Mouse (Mus musculus) bone marrow, adult 2 months (tissue): ENCODE data around the gene Ap1m2. TPM values are rescaled to one million over a fixed set of nuclear protein-coding genes. Genes with fewer than 3 reads are reported as not detected.

Experiments
- H3K27ac ChIP-seq: fragments of 200-500 bp; 2 replicates; pipeline ENCODE4 v1.5.1; 2012; ENCODE audit warnings: low read depth, mild to moderate bottlenecking, control low read depth, inconsistent platforms, low read length; ENCODE audit not compliant: control insufficient read depth, poor library complexity, insufficient read depth
- H3K4me1 ChIP-seq: fragments of 200-500 bp; 2 replicates; pipeline ENCODE4 v1.6.1; 2011; ENCODE audit warnings: low read length; ENCODE audit not compliant: control insufficient read depth, insufficient read depth
- H3K4me3 ChIP-seq: fragments of 200-500 bp; replicated peaks from 2 replicates; pipeline ENCODE3; 2011; ENCODE audit warnings: mild to moderate bottlenecking, low read depth, low read length, control low read depth; ENCODE audit not compliant: control insufficient read depth
- CTCF ChIP-seq: fragments of 200-500 bp; IDR thresholded peaks from 2 replicates; pipeline ENCODE4 v1.5.1; 2011; ENCODE audit warnings: low read length, control low read depth; ENCODE audit not compliant: control insufficient read depth, insufficient read depth
- POLR2A ChIP-seq: fragments of 200-500 bp; IDR thresholded peaks from 2 replicates; pipeline ENCODE4 v1.6.1; 2011; ENCODE audit warnings: low read depth, mild to moderate bottlenecking, control low read depth, low read length, borderline replicate concordance; ENCODE audit not compliant: control insufficient read depth
- WGBS: fragments of 180-500 bp; shearing (Covaris S2); methylation state at CpG from one replicate; pipeline ENCODE4 v1.1.7; 2018; 5-methylcytosine and 5-hydroxymethylcytosine counted together
- polyA plus RNA-seq: library from polyadenylated mRNA; stranded (reverse); fragments of >200 nt; gene quantifications from 2 replicates; pipeline ENCODE4 v1.2.4, GENCODE M21; 2011; ENCODE audit warnings: low replicate concordance; ENCODE audit not compliant: missing spikeins, insufficient read depth, insufficient read length

Gene Ap1m2
- 1.8 TPM in 1 of 2 replicates, not detected in the other for polyA plus RNA-seq

DNA sequence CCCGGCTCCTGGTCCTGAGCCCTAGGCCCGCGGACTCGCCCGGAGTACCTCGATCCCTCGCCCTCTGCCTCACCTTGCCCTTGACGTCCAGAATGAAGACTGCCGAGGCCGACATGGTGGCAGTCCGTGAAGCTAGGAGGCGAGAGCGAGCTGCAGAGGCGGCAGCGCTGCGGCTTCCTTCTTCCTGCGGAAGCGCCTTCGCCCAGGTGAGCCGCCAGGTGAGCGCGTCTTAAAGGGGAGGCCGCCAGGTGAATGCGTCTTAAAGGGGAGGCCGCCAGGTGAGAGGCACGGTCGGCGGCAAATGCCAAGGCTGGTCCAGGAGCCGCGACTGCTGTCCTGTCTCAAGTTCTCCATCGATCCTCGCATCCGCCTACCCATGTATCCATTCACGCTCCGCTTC is at the start of gene Ap1m2:
Ap1m2 (minus strand) TSS at position 204 of the 400 bp plus-strand sequence.
- H3K4me3 ChIP-seq = no peak within 1 kb of the TSS
- WGBS = 55% methylated on average over 35 of the region's 35 CpGs

DNA sequence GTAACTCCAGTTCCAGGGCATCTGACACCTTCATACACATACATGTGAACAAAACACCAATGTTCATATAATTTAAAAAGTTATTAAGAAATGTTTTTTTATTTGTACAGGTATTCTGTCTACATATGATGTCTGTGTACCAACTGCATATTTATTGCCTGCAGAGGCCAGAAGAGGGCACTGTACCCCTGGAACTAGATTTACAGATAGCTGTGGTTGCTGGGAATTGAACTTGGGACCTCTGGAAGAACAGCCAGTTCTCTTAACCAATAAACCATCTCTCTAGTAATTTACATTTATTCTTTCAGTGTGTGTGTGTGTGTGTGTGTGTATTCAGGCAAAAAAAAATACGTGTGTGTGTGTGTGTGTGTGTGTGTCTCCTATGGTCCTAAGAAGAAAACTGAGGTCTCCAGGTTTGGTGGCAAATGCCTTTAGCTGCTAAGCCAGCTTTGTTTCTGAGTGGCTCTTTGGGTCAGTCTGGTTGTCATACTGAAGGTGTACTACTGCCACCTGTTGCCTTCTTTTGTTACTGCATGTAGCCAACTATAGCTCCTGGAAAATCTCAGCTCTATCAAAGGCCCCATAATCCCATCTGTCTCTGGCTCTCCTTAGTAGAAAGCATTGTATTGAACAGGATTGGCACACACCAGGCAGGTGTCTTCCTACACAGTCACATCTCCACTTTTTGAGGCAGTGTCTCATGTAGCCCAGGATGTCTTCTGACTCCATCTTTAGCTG is 45.0 kb upstream of the Ap1m2 start:
- no peaks in the 10 kb centered on the region for H3K4me1 ChIP-seq
- no peak overlapping the region for H3K27ac ChIP-seq
- TF ChIP-seq POLR2A (no peak), CTCF (peak; percentile 22; the same call in 1 of the 2 replicates)
- no peak overlapping the region for H3K4me3 ChIP-seq
- WGBS = 0% methylated on average over 1 of the region's 1 CpGs

More for the DNA sequence above, at the start of gene Ap1m2:
- no peak within 1 kb of the TSS for H3K27ac ChIP-seq
- peaks cover 2% of the 10 kb centered on the region; the same call in 1 of the 2 replicates for H3K4me1 ChIP-seq
- TF ChIP-seq POLR2A (no peak), CTCF (no peak)

- WGBS = 89% methylated on average over 6 of the region's 6 CpGs
- Histone ChIP-seq H3K27ac (no peak overlapping the region), H3K4me1 (no peaks in the 10 kb centered on the region), H3K4me3 (no peak overlapping the region)
- TF ChIP-seq CTCF (no peak), POLR2A (no peak)
Measured at GRCm38 (mm10) chr9:21354796-21355195, 42.7 kb upstream of the Ap1m2 start.

DNA sequence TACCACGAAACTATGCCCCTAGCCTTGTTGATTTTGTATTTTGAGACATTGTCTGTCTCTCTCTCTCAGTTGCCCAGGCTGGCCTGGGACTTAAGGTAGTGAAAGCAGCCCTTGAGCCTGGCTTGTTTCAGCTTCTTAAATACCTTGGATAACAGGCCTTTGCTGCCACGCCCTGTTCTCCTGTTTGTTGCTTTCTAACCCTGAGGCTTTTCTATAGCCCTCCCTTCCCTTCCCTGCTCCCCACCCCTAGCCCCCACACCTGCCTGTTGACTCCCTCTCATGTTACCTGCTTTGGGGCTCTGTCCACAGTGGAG is 41.2 kb upstream of the Ap1m2 start:
- 64% methylated on average over 2 of the region's 2 CpGs for WGBS
- no peak overlapping the region for H3K27ac ChIP-seq
- no peak overlapping the region for H3K4me3 ChIP-seq
- TF ChIP-seq POLR2A (no peak), CTCF (no peak)
- peaks cover under 1% of the 10 kb centered on the region for H3K4me1 ChIP-seq

DNA sequence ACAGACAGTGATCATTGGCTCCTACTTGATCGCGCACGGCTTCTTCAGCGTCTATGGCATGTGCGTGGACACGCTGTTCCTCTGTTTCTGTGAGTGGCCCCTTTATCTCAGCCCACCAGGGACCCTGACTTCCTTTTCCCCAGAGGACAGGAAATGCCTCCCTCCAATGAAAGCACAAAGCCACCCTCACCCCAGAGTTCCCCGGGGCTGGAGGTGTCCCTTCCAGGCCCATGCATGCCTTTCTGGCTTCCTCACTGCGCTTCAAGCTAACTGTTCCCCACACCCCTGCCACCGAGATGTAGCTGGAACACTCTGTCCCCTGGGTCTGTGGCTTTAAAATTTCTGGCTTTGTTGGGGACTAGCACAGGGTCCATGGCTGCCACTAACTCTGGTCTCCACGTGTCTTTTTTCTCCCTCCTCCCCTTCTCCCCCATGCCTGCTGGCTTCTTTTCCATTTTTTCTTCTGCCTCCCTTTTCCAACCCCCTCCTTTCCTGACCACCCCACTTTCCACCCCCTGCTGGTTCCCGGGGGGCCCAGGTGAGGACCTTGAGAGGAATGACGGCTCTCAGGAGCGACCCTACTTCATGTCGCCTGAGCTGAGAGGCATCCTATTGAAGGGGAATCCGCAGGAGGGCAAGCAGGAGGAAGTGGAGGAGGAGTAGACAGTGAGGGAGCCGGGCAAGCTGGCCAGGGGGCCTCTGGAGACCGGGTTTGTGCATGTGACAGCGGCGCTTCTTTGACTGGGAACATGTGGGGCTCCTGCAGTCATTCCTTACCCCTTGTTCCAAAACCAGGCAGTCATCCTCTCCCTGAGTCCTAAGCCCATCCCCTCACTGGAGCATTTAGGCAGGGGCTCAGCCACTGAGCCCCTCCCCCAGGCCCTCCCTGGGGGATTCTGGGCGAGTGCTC is 40.6 kb upstream of the Ap1m2 start:
- peaks cover 2% of the 10 kb centered on the region for H3K4me1 ChIP-seq
- H3K4me3 ChIP-seq = no peak overlapping the region
- no peak for TF ChIP-seq CTCF
- TF ChIP-seq POLR2A = no peak
- 23% methylated on average over 20 of the region's 20 CpGs for WGBS
- H3K27ac ChIP-seq = no peak overlapping the region

DNA sequence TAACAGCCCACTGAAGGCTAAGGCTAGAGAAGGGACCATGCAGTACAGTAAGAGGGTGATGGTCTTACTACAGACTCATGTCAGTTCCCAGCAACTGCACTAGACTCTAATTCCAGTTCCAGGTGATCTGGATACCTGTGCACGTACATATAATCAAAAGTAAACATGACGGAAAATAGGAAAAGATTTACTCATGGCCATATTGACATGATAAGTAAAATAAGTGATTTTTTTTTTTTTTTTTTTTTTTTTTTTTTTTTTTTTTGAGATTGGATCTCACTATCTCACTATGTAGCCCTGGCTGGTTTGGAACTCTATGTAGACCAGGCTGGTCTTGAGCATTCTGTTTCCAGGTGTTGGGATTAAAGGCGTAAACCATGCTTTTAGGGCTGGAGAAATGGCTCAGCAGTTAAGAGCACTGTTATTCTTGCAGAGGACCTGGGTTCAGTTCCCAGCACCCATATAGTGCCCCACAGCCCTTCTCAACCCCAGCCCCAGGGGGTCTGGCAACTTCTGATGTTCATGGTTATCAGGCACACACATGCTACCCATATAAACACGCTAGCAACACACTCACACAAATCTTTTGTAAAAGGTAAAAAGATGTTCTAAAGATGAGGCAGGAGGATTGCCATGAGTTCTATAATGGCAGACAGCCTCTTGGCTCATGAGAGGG is 39.7 kb upstream of the Ap1m2 start:
- WGBS = 76% methylated on average over 4 of the region's 4 CpGs
- H3K27ac ChIP-seq = no peak overlapping the region
- no peak overlapping the region for H3K4me3 ChIP-seq
- peaks cover 2% of the 10 kb centered on the region for H3K4me1 ChIP-seq
- no peak for TF ChIP-seq POLR2A
- no peak for TF ChIP-seq CTCF

GRCm38 (mm10) chr9:21351178-21351577 is 39.0 kb upstream of the Ap1m2 start:
- no peak overlapping the region for H3K27ac ChIP-seq
- H3K4me3 ChIP-seq = no peak overlapping the region
- WGBS = 73% methylated on average over 7 of the region's 7 CpGs
- TF ChIP-seq CTCF = no peak
- no peak for TF ChIP-seq POLR2A
- peaks cover 2% of the 10 kb centered on the region for H3K4me1 ChIP-seq

DNA sequence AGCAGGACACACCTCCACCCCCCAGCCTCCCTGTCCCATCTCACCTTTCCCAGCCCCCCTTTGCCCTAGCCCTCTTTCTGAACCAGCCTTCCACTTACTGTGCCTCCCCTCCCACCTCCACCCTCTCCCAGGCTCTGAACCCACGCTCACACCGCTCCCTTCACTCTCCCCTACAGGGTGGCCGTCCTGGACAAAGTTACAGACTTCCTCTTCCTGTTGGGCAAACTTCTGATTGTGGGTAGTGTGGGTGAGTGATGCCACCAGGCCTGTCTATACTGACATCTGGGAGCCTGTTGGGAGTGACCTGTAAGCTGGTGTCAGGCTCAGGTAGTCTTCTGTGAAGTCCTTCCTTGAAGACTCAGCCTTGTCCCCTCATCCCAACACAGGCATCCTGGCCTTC is 36.0 kb upstream of the Ap1m2 start:
- TF ChIP-seq POLR2A (no peak), CTCF (no peak)
- H3K27ac ChIP-seq = peak overlapping the region; percentile 46
- peaks cover 2% of the 10 kb centered on the region for H3K4me1 ChIP-seq
- no peak overlapping the region for H3K4me3 ChIP-seq
- 26% methylated on average over 3 of the region's 3 CpGs for WGBS
